Mouse (Mus musculus): ENCODE data around the gene Actn1. TPM values are rescaled to one million over a fixed set of nuclear protein-coding genes. Genes with fewer than 3 reads are reported as not detected.

The Actn1 gene
- total and polyA plus RNA-seq, 3 experiments = 2.7 to 13.2 (median 5.5) TPM

- peak; percentile 72 for DNase-seq (ENCODE audit: extremely low read depth)
- no peak overlapping the region for H3K4me3 ChIP-seq (replicated peaks in 1 of 3; ENCODE audit: low read depth in 2 of 3, low read length in 2 of 3, poor library complexity in 1 of 3)
- H3K27me3 ChIP-seq (replicated peaks) = no peaks in the 10 kb centered on the region
- H3K9ac ChIP-seq (ENCODE audit: insufficient read depth, low read depth) = no peak overlapping the region
- H3K27ac ChIP-seq (ENCODE audit: insufficient read depth, low read depth) = no peak overlapping the region
- TF ChIP-seq JUN (IDR thresholded peaks at IDR 0.05; ENCODE audit: insufficient read depth, low read depth, low read length) (no peak), UBTF (IDR thresholded peaks at IDR 0.05; ENCODE audit: low read depth, low read length) (no peak), EP300 (IDR thresholded peaks at IDR 0.05; ENCODE audit: low read length) (no peak), NELFE (IDR thresholded peaks at IDR 0.05; ENCODE audit: low read depth, low read length) (no peak), RAD21 (IDR thresholded peaks at IDR 0.05; ENCODE audit: low read depth, low read length) (peak; percentile 77), MXI1 (IDR thresholded peaks at IDR 0.05; ENCODE audit: low read depth, low read length) (no peak), CTCF (conservative IDR thresholded peaks at IDR 0.05 in 1 of 2, IDR thresholded peaks at IDR 0.05 in 1 of 2; ENCODE audit: low read depth in 2 of 2, low read length in 2 of 2) (peak; percentile 80 to 85), ZC3H11A (IDR thresholded peaks at IDR 0.05; ENCODE audit: low read depth, low read length) (peak; percentile 13; the same call in 1 of the 2 replicates), MAX (IDR thresholded peaks at IDR 0.05; ENCODE audit: low read length) (no peak), ZKSCAN1 (IDR thresholded peaks at IDR 0.05; ENCODE audit: borderline replicate concordance, low read depth, low read length) (no peak), GABPA (IDR thresholded peaks at IDR 0.05; ENCODE audit: insufficient replicate concordance, low read depth, low read length) (no peak), USF2 (conservative IDR thresholded peaks at IDR 0.05; ENCODE audit: low read depth, low read length) (no peak), RCOR1 (conservative IDR thresholded peaks at IDR 0.05; ENCODE audit: low read depth, low read length) (no peak), KAT2A (IDR thresholded peaks at IDR 0.05; ENCODE audit: insufficient replicate concordance, low read length) (no peak), CHD2 (IDR thresholded peaks at IDR 0.05; ENCODE audit: low read length) (no peak), POLR2A (IDR thresholded peaks at IDR 0.05; ENCODE audit: low read depth, low read length) (no peak), SMC3 (IDR thresholded peaks at IDR 0.05; ENCODE audit: low read depth, low read length) (peak; percentile 85)
- H3K9me3 ChIP-seq (replicated peaks; ENCODE audit: low read length) = no peaks in the 10 kb centered on the region
- H3K4me2 ChIP-seq (ENCODE audit: insufficient read depth, low read depth, poor library complexity, severe bottlenecking) = no peak overlapping the region
- peaks cover 0 to 12% of the 10 kb centered on the region in 2 experiments for H3K36me3 ChIP-seq (replicated peaks in 1 of 2; ENCODE audit: control insufficient read depth in 1 of 2, insufficient read depth in 1 of 2, low read length in 1 of 2)
- in situ Hi-C loops (cut with MboI; ENCODE audit: low pct_ligation_motif_present, low pct_unique_long_range_greater_than_20kb, low sequenced_read_pairs) (loop anchor here (5.0 kb wide), 1 partner anchor 180 kb away; no protein-coding TSS in a partner anchor), dilution Hi-C loops (cut with MboI; ENCODE audit: extremely low pct_ligation_motif_present, extremely low pct_unique_long_range_greater_than_20kb, low sequenced_read_pairs) (no loop called here)
- H3K4me1 ChIP-seq (ENCODE audit: control insufficient read depth in 1 of 2, insufficient read depth in 2 of 2) = peaks cover 0 to 6% of the 10 kb centered on the region in 2 experiments; a peak in 1 of 4 replicates
- H3K79me2 ChIP-seq (replicated peaks; ENCODE audit: control insufficient read depth, extremely low read depth, insufficient read depth, poor library complexity, severe bottlenecking) = no peaks in the 10 kb centered on the region
Measured at GRCm38 (mm10) chr12:80197343-80197742, 62.8 kb downstream of the Actn1 start.

GRCm38 (mm10) chr12:80191806-80192205 is 68.4 kb downstream of the Actn1 start:
- Histone ChIP-seq H3K4me2 (ENCODE audit: insufficient read depth, low read depth, poor library complexity, severe bottlenecking) (no peak overlapping the region), H3K27ac (ENCODE audit: insufficient read depth, low read depth) (no peak overlapping the region), H3K4me1 (ENCODE audit: control insufficient read depth in 1 of 2, insufficient read depth in 2 of 2) (peaks cover 7 to 8% of the 10 kb centered on the region in 2 experiments; a peak in 3 of 4 replicates), H3K9me3 (replicated peaks; ENCODE audit: low read length) (no peaks in the 10 kb centered on the region), H3K4me3 (replicated peaks in 1 of 3; ENCODE audit: low read depth in 2 of 3, low read length in 2 of 3, poor library complexity in 1 of 3) (no peak overlapping the region), H3K9ac (ENCODE audit: insufficient read depth, low read depth) (no peak overlapping the region), H3K36me3 (replicated peaks in 1 of 2; ENCODE audit: control insufficient read depth in 1 of 2, insufficient read depth in 1 of 2, low read length in 1 of 2) (peaks cover 0 to 29% of the 10 kb centered on the region in 2 experiments), H3K27me3 (replicated peaks) (no peaks in the 10 kb centered on the region), H3K79me2 (replicated peaks; ENCODE audit: control insufficient read depth, extremely low read depth, insufficient read depth, poor library complexity, severe bottlenecking) (no peaks in the 10 kb centered on the region)
- no peak for DNase-seq (ENCODE audit: extremely low read depth)
- in situ Hi-C loops (cut with MboI; ENCODE audit: low pct_ligation_motif_present, low pct_unique_long_range_greater_than_20kb, low sequenced_read_pairs) (no loop called here), dilution Hi-C loops (cut with MboI; ENCODE audit: extremely low pct_ligation_motif_present, extremely low pct_unique_long_range_greater_than_20kb, low sequenced_read_pairs) (no loop called here)
- TF ChIP-seq NELFE (IDR thresholded peaks at IDR 0.05; ENCODE audit: low read depth, low read length) = no peak
- TF ChIP-seq EP300 (IDR thresholded peaks at IDR 0.05; ENCODE audit: low read length) = no peak
- TF ChIP-seq ZMIZ1 (IDR thresholded peaks at IDR 0.05; ENCODE audit: low read depth, low read length) = no peak
- TF ChIP-seq SIN3A (IDR thresholded peaks at IDR 0.05; ENCODE audit: low read length) = no peak
- TF ChIP-seq ELF1 (IDR thresholded peaks at IDR 0.05; ENCODE audit: low read depth, low read length) = no peak
- TF ChIP-seq CHD2 (IDR thresholded peaks at IDR 0.05; ENCODE audit: low read length) = no peak
- TF ChIP-seq TBP (conservative IDR thresholded peaks at IDR 0.05; ENCODE audit: low read depth, low read length) = no peak
- no peak for TF ChIP-seq PAX5 (IDR thresholded peaks at IDR 0.05; ENCODE audit: low read length)
- no peak for TF ChIP-seq ZKSCAN1 (IDR thresholded peaks at IDR 0.05; ENCODE audit: borderline replicate concordance, low read depth, low read length)
- no peak for TF ChIP-seq POLR2A (IDR thresholded peaks at IDR 0.05; ENCODE audit: low read depth, low read length)
- TF ChIP-seq USF2 (conservative IDR thresholded peaks at IDR 0.05; ENCODE audit: low read depth, low read length) = no peak
- no peak for TF ChIP-seq ZNF384 (IDR thresholded peaks at IDR 0.05; ENCODE audit: low read depth, low read length)
- no peak for TF ChIP-seq RAD21 (IDR thresholded peaks at IDR 0.05; ENCODE audit: low read depth, low read length)
